Mouse (Mus musculus): ENCODE data around the gene Chd2. TPM values are rescaled to one million over a fixed set of nuclear protein-coding genes. Genes with fewer than 3 reads are reported as not detected.
"Not testable (repeated sequence)": the region's sequence is repeated elsewhere in the genome, so short reads cannot be mapped to it uniquely, and the experiment has no call there.

The Chd2 gene
- polyA plus RNA-seq, 1 experiment from 2014 or later, result 64.4 TPM

DNA sequence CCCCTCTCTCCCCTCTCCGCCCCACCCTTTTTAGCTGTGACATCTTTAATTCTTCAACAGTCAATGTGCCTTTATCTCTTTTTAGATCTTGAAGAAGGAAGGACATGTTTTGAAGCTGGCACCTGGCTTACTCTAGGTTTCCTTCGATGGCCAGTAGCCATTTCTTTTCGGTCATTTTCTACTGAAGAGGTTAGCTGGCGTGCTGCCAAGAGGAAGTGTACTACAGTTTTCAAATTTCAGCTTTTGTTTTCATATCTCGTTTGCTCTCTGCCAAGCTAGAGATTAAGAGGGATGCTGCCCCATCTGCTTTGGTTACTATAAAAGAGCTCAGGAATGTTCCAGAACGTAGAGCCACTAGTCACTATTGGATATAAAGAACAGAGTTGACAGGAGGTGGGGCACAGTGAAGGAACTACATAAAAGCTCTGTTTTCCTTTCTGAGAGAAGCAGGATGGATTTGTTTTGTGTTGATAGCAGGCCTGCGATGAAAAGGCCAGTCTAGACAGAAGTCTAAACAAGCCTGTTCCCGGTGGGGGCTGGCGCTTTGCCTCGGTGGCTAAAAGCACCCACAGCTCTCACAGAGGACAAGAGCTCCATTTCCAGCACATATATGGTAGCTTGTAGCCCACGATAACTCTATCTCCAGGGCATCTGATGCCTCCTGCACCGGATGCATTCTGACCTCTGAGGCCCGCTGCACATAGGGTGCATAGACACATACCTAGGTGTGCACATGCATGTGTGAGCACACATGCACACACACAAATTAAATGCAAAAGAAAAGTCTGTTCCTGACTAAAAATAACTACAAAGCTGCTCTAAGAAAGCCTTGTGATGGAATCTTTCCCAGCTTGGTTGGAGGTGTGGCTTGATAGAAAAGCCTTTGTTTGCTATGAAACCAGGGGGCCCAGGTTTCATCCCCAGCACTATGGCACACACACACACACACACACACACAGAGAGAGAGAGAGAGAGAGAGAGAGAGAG is 42.7 kb upstream of the Chd2 start:
- WGBS, result 46% methylated on average over 13 of the region's 13 CpGs
- Histone ChIP-seq H3K36me3 (ENCODE audit: control insufficient read depth, insufficient read depth, low read length) (no peaks in the 10 kb centered on the region), H3K27me3 (ENCODE audit: control insufficient read depth, insufficient read depth, low read length) (no peaks in the 10 kb centered on the region), H3K9ac (ENCODE audit: low read depth, low read length) (no peak overlapping the region), H3K27ac (ENCODE audit: low read depth, low read length) (peak overlapping the region; percentile 83), H3K4me3 (ENCODE audit: low read depth, low read length) (no peak overlapping the region), H3K4me1 (replicated peaks; ENCODE audit: control insufficient read depth, insufficient read depth, low read length) (peaks cover 3% of the 10 kb centered on the region; the same call in 1 of the 2 replicates), H3K9me3 (ENCODE audit: control insufficient read depth, low read length) (no peaks in the 10 kb centered on the region), H3K4me2 (replicated peaks; ENCODE audit: low read depth, low read length) (no peak overlapping the region)
- DNase-seq (ENCODE audit: low spot score) (peak; percentile 49), ATAC-seq (ENCODE audit: low FRiP score) (peak; percentile 45; the same call in 1 of the 2 replicates)

GRCm38 (mm10) chr7:73583400-73583799 is 41.8 kb upstream of the Chd2 start:
- Histone ChIP-seq H3K9ac (ENCODE audit: low read depth, low read length) (no peak overlapping the region), H3K36me3 (ENCODE audit: control insufficient read depth, insufficient read depth, low read length) (no peaks in the 10 kb centered on the region), H3K27ac (ENCODE audit: low read depth, low read length) (no peak overlapping the region), H3K4me2 (replicated peaks; ENCODE audit: low read depth, low read length) (no peak overlapping the region), H3K27me3 (ENCODE audit: control insufficient read depth, insufficient read depth, low read length) (no peaks in the 10 kb centered on the region), H3K9me3 (ENCODE audit: control insufficient read depth, low read length) (no peaks in the 10 kb centered on the region), H3K4me3 (ENCODE audit: low read depth, low read length) (no peak overlapping the region), H3K4me1 (replicated peaks; ENCODE audit: control insufficient read depth, insufficient read depth, low read length) (peaks cover 3% of the 10 kb centered on the region; the same call in 1 of the 2 replicates)
- ATAC-seq (ENCODE audit: low FRiP score) (no peak), DNase-seq (ENCODE audit: low spot score) (no peak)
- WGBS, result 80% methylated on average over 7 of the region's 7 CpGs

DNA sequence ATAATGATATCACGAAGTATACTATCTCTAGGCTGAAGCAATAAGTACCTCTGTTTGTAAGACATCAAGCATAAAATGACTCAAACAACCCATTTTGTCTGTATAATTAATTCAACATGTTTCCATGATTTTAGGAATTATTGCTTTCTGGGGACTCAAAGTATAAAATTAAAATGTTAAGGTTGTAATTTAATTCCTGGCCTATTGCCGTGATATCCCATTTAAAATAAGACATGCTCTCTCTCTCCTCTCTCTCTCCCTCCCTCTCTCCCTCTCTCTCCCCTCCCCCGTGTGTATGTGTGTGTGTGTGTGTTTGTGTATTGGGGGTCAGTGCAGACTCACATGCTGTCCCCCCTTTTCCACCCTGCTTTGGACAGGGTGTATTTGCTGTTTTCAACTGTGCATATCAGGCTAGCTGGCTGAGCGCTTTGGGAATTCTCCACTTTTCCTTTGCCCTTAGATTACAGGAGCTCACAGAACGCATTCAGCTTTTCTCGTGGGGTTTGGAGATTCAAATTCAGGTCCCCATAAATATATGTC is 40.3 kb upstream of the Chd2 start:
- Histone ChIP-seq H3K4me2 (replicated peaks; ENCODE audit: low read depth, low read length) (no peak overlapping the region), H3K4me1 (replicated peaks; ENCODE audit: control insufficient read depth, insufficient read depth, low read length) (peaks cover 3% of the 10 kb centered on the region; the same call in 1 of the 2 replicates), H3K4me3 (ENCODE audit: low read depth, low read length) (no peak overlapping the region), H3K36me3 (ENCODE audit: control insufficient read depth, insufficient read depth, low read length) (no peaks in the 10 kb centered on the region), H3K27ac (ENCODE audit: low read depth, low read length) (no peak overlapping the region), H3K9ac (ENCODE audit: low read depth, low read length) (no peak overlapping the region), H3K27me3 (ENCODE audit: control insufficient read depth, insufficient read depth, low read length) (no peaks in the 10 kb centered on the region), H3K9me3 (ENCODE audit: control insufficient read depth, low read length) (no peaks in the 10 kb centered on the region)
- ATAC-seq (ENCODE audit: low FRiP score) (no peak), DNase-seq (ENCODE audit: low spot score) (no peak)
- WGBS, result 76% methylated on average over 6 of the region's 6 CpGs

- ATAC-seq (ENCODE audit: low FRiP score) (no peak), DNase-seq (ENCODE audit: low spot score) (no peak)
- H3K9me3 ChIP-seq (ENCODE audit: control insufficient read depth, low read length), result no peaks in the 10 kb centered on the region
- no peaks in the 10 kb centered on the region for H3K4me1 ChIP-seq (replicated peaks; ENCODE audit: control insufficient read depth, insufficient read depth, low read length)
- H3K9ac ChIP-seq (ENCODE audit: low read depth, low read length), result no peak overlapping the region
- no peaks in the 10 kb centered on the region for H3K36me3 ChIP-seq (ENCODE audit: control insufficient read depth, insufficient read depth, low read length)
- H3K27me3 ChIP-seq (ENCODE audit: control insufficient read depth, insufficient read depth, low read length), result no peaks in the 10 kb centered on the region
- WGBS, result 81% methylated on average over 8 of the region's 8 CpGs
- H3K4me2 ChIP-seq (replicated peaks; ENCODE audit: low read depth, low read length), result no peak overlapping the region
- no peak overlapping the region for H3K27ac ChIP-seq (ENCODE audit: low read depth, low read length)
- no peak overlapping the region for H3K4me3 ChIP-seq (ENCODE audit: low read depth, low read length)
Measured at GRCm38 (mm10) chr7:73579072-73579731, 37.6 kb upstream of the Chd2 start.

- ATAC-seq (ENCODE audit: low FRiP score), result no peak
- Histone ChIP-seq H3K27me3 (ENCODE audit: control insufficient read depth, insufficient read depth, low read length) (no peaks in the 10 kb centered on the region), H3K4me1 (replicated peaks; ENCODE audit: control insufficient read depth, insufficient read depth, low read length) (no peaks in the 10 kb centered on the region), H3K27ac (ENCODE audit: low read depth, low read length) (no peak overlapping the region), H3K4me2 (replicated peaks; ENCODE audit: low read depth, low read length) (no peak overlapping the region), H3K9ac (ENCODE audit: low read depth, low read length) (no peak overlapping the region), H3K4me3 (ENCODE audit: low read depth, low read length) (no peak overlapping the region), H3K9me3 (ENCODE audit: control insufficient read depth, low read length) (no peaks in the 10 kb centered on the region), H3K36me3 (ENCODE audit: control insufficient read depth, insufficient read depth, low read length) (no peaks in the 10 kb centered on the region)
- WGBS, result 88% methylated on average over 6 of the region's 6 CpGs
- no peak for DNase-seq (ENCODE audit: low spot score)
Measured at GRCm38 (mm10) chr7:73577888-73578421, 36.3 kb upstream of the Chd2 start.

DNA sequence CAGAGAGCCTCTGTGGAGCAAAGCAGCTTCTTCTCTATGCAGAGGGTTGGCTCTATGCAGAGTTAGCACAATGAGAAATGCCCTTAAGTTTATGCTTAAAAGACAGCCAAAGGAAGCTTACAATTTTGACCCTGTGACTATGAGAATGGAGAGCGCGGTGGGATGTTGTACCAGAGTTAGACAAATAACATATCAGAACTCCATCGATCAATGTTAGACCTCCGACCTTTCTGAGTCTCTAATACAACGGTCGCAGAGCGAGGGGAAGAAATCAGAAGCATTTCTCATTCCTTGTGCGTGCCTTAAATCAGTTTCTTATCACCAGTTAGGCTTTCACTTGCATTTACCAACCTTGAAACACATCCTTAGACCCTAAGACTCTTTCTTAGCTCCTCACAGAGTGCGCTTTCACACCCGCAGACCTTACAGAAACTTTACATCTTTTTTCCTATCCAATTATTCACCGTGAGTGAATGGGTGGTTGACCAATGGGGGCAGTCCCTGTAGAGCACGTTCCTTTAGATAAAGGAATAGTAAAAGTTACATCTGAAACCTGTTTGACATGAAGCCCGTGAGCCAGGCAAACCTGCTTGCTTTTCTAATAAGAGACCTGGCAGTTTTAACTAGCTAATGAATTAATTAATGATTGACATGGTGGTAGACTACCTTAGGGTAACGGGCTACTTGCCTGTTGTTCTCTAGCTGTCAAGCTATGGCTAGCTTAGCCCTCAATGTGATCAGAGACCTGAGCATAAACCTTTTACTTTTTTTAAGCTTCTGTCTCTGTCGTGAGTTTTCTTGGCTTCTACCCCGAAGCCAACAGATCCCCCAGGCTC is 34.7 kb upstream of the Chd2 start:
- Histone ChIP-seq H3K4me3 (ENCODE audit: low read depth, low read length) (no peak overlapping the region), H3K9ac (ENCODE audit: low read depth, low read length) (no peak overlapping the region), H3K27ac (ENCODE audit: low read depth, low read length) (no peak overlapping the region), H3K36me3 (ENCODE audit: control insufficient read depth, insufficient read depth, low read length) (no peaks in the 10 kb centered on the region), H3K4me2 (replicated peaks; ENCODE audit: low read depth, low read length) (no peak overlapping the region), H3K27me3 (ENCODE audit: control insufficient read depth, insufficient read depth, low read length) (no peaks in the 10 kb centered on the region), H3K4me1 (replicated peaks; ENCODE audit: control insufficient read depth, insufficient read depth, low read length) (no peaks in the 10 kb centered on the region), H3K9me3 (ENCODE audit: control insufficient read depth, low read length) (no peaks in the 10 kb centered on the region)
- DNase-seq (ENCODE audit: low spot score), result no peak
- no peak for ATAC-seq (ENCODE audit: low FRiP score)
- whole genome bisulfite sequencing, result 52% methylated on average over 16 of the region's 16 CpGs

- DNase-seq (ENCODE audit: low spot score), result no peak
- no peak overlapping the region for H3K4me3 ChIP-seq (ENCODE audit: low read depth, low read length)
- no peak overlapping the region for H3K4me2 ChIP-seq (replicated peaks; ENCODE audit: low read depth, low read length)
- no peaks in the 10 kb centered on the region for H3K9me3 ChIP-seq (ENCODE audit: control insufficient read depth, low read length)
- 53% methylated on average over 8 of the region's 8 CpGs for WGBS
- no peaks in the 10 kb centered on the region for H3K4me1 ChIP-seq (replicated peaks; ENCODE audit: control insufficient read depth, insufficient read depth, low read length)
- no peaks in the 10 kb centered on the region for H3K36me3 ChIP-seq (ENCODE audit: control insufficient read depth, insufficient read depth, low read length)
- no peaks in the 10 kb centered on the region for H3K27me3 ChIP-seq (ENCODE audit: control insufficient read depth, insufficient read depth, low read length)
- no peak overlapping the region for H3K27ac ChIP-seq (ENCODE audit: low read depth, low read length)
- no peak for ATAC-seq (ENCODE audit: low FRiP score)
- no peak overlapping the region for H3K9ac ChIP-seq (ENCODE audit: low read depth, low read length)
Measured at GRCm38 (mm10) chr7:73575257-73575656, 33.6 kb upstream of the Chd2 start.

GRCm38 (mm10) chr7:73574673-73575072 is 33.0 kb upstream of the Chd2 start:
- WGBS, result 59% methylated on average over 3 of the region's 3 CpGs
- not testable (repeated sequence) for H3K9me3 ChIP-seq (ENCODE audit: control insufficient read depth, low read length); H3K9ac ChIP-seq (ENCODE audit: low read depth, low read length); DNase-seq (ENCODE audit: low spot score); H3K4me2 ChIP-seq (replicated peaks; ENCODE audit: low read depth, low read length); H3K4me1 ChIP-seq (replicated peaks; ENCODE audit: control insufficient read depth, insufficient read depth, low read length); H3K4me3 ChIP-seq (ENCODE audit: low read depth, low read length); H3K27me3 ChIP-seq (ENCODE audit: control insufficient read depth, insufficient read depth, low read length); H3K27ac ChIP-seq (ENCODE audit: low read depth, low read length); H3K36me3 ChIP-seq (ENCODE audit: control insufficient read depth, insufficient read depth, low read length); ATAC-seq (ENCODE audit: low FRiP score)
